Mouse (Mus musculus) ovary, postnatal 14 days (tissue): ENCODE data around the gene Trub2.
A peak's percentile ranks its signal among the peaks of the same experiment; 100 is the strongest.

ENCODE experiments used
- DNase-seq: peaks from one replicate; pipeline ENCODE4 v3.0.0; 2022; ENCODE audit warnings: low spot score

Gene Trub2

GRCm38 (mm10) chr2:29773323-29773722 lies 15.0 kb downstream of the Trub2 start:
- DNase-seq: no peak

- no peak for DNase-seq
Observed at GRCm38 (mm10) chr2:29771611-29772461, 16.5 kb downstream of the Trub2 start.

GRCm38 (mm10) chr2:29770162-29770561 lies 18.1 kb downstream of the Trub2 start:
- DNase-seq: no peak

GRCm38 (mm10) chr2:29768901-29769300 lies 19.4 kb downstream of the Trub2 start:
- DNase-seq: no peak

GRCm38 (mm10) chr2:29767976-29768709 lies 20.2 kb downstream of the Trub2 start:
- DNase-seq: no peak

- peak; percentile 53 for DNase-seq
Observed at GRCm38 (mm10) chr2:29764831-29765230, 23.5 kb downstream of the Trub2 start.

GRCm38 (mm10) chr2:29755693-29756092 lies 32.6 kb downstream of the Trub2 start:
- DNase-seq: no peak

GRCm38 (mm10) chr2:29752397-29752796 lies 35.9 kb downstream of the Trub2 start:
- no peak for DNase-seq

- no peak for DNase-seq
Observed at GRCm38 (mm10) chr2:29751497-29751896, 36.8 kb downstream of the Trub2 start, which contains the start of gene Gm13420. TSS of gene Gm13420 (minus strand) at chr2:29751685.

GRCm38 (mm10) chr2:29748499-29748898 lies 39.8 kb downstream of the Trub2 start:
- no peak for DNase-seq

- DNase-seq: no peak
Observed at GRCm38 (mm10) chr2:29747852-29748251, 40.5 kb downstream of the Trub2 start.

GRCm38 (mm10) chr2:29747188-29747782 lies 41.0 kb downstream of the Trub2 start:
- no peak for DNase-seq

- DNase-seq: no peak
Observed at GRCm38 (mm10) chr2:29744256-29744655, 44.0 kb downstream of the Trub2 start.

- no peak for DNase-seq
Observed at GRCm38 (mm10) chr2:29741207-29741606, 47.1 kb downstream of the Trub2 start.

GRCm38 (mm10) chr2:29739368-29739767 lies 48.9 kb downstream of the Trub2 start:
- DNase-seq: no peak

GRCm38 (mm10) chr2:29738799-29739198 lies 49.5 kb downstream of the Trub2 start:
- no peak for DNase-seq

- no peak for DNase-seq
Observed at GRCm38 (mm10) chr2:29737209-29737925, 50.9 kb downstream of the Trub2 start.

GRCm38 (mm10) chr2:29735708-29736107 lies 52.6 kb downstream of the Trub2 start:
- DNase-seq: no peak

- no peak for DNase-seq
Observed at GRCm38 (mm10) chr2:29733348-29733747, 55.0 kb downstream of the Trub2 start.

- no peak for DNase-seq
Observed at GRCm38 (mm10) chr2:29732559-29732958, 55.7 kb downstream of the Trub2 start.

GRCm38 (mm10) chr2:29731545-29731944 lies 56.8 kb downstream of the Trub2 start:
- peak; percentile 31 for DNase-seq

GRCm38 (mm10) chr2:29729500-29729899 lies 58.8 kb downstream of the Trub2 start:
- no peak for DNase-seq
